Mouse (Mus musculus) C2C12 (cell line): Measurements from ENCODE around the gene Acnat1. TPM values are rescaled to one million over a fixed set of nuclear protein-coding genes. Genes with fewer than 3 reads are reported as not detected.
"Not testable (repeated sequence)": the region's sequence is repeated elsewhere in the genome, so short reads cannot be mapped to it uniquely, and the experiment has no call there.

Source experiments
- H3K27me3 ChIP-seq: one replicate; pipeline ENCODE4 v1.6.1; 2011; ENCODE audit not compliant: control insufficient read depth, insufficient read depth, insufficient read length
- H3K36me3 ChIP-seq: one replicate; pipeline ENCODE4 v1.6.1; 2011; ENCODE audit not compliant: control insufficient read depth, insufficient read depth
- H3K4me3 ChIP-seq: one replicate; pipeline ENCODE4 v1.5.1; 2011; ENCODE audit warnings: mild to moderate bottlenecking, control low read depth; ENCODE audit not compliant: poor library complexity, insufficient read depth, severe bottlenecking
- H3K79me2 ChIP-seq: one replicate; pipeline ENCODE4 v1.6.1; 2011; ENCODE audit not compliant: control insufficient read depth, insufficient read depth
- H3K79me3 ChIP-seq: one replicate; pipeline ENCODE4 v1.6.1; 2011; ENCODE audit warnings: low read depth, control low read depth
- H3ac ChIP-seq: one replicate; pipeline ENCODE3; 2011; ENCODE audit warnings: low read depth; ENCODE audit not compliant: control insufficient read depth, insufficient read length
- CEBPB ChIP-seq: IDR thresholded peaks from one replicate; pipeline ENCODE4 v1.6.1; 2011; ENCODE audit warnings: low read depth, mild to moderate bottlenecking, control low read depth, moderate library complexity
- CTCF ChIP-seq: IDR thresholded peaks from one replicate; pipeline ENCODE4 v1.5.1; 2011; ENCODE audit not compliant: control insufficient read depth, insufficient read depth, insufficient read length
- FOSL1 ChIP-seq: IDR thresholded peaks from one replicate; pipeline ENCODE4 v1.8.0; 2011; ENCODE audit warnings: mild to moderate bottlenecking, low read length; ENCODE audit not compliant: poor library complexity, insufficient read depth, severe bottlenecking
- MAX ChIP-seq: IDR thresholded peaks from one replicate; pipeline ENCODE4 v1.6.1; 2011; ENCODE audit warnings: mild to moderate bottlenecking, control low read depth
- MYOD1 ChIP-seq: IDR thresholded peaks from one replicate; pipeline ENCODE4 v1.6.1; 2011; ENCODE audit warnings: low read depth; ENCODE audit not compliant: control insufficient read depth, insufficient read length
- MYOG ChIP-seq: IDR thresholded peaks from one replicate; pipeline ENCODE4 v1.6.1; 2011; ENCODE audit not compliant: control insufficient read depth, insufficient read length; ENCODE audit errors: extremely low read depth
- USF1 ChIP-seq: IDR thresholded peaks from one replicate; pipeline ENCODE4 v1.6.1; 2011; ENCODE audit warnings: low read depth, mild to moderate bottlenecking, control low read depth, moderate library complexity
- polyA plus RNA-seq: library from polyadenylated mRNA; unstranded; fragments of >200 nt; fragmentation: generic; extraction: Trizol; gene quantifications from one replicate; pipeline ENCODE4 v1.2.1, GENCODE M21; 2012; ENCODE audit warnings: missing spikeins

The Acnat1 gene
- polyA plus RNA-seq, 1 experiment: not detected

GRCm38 (mm10) chr4:49512636-49513035 lies 38.9 kb upstream of the Acnat1 start:
- Histone ChIP-seq H3ac (no peak overlapping the region), H3K27me3 (no peaks in the 10 kb centered on the region), H3K79me2 (peaks cover 35% of the 10 kb centered on the region), H3K79me3 (peaks cover 36% of the 10 kb centered on the region), H3K36me3 (peaks cover 44% of the 10 kb centered on the region), H3K4me3 (no peak overlapping the region)
- TF ChIP-seq CTCF (no peak), MAX (no peak), FOSL1 (no peak), CEBPB (no peak), USF1 (no peak), MYOG (no peak), MYOD1 (no peak)

GRCm38 (mm10) chr4:49510236-49510835 lies 36.6 kb upstream of the Acnat1 start:
- peaks cover 13% of the 10 kb centered on the region for H3K79me3 ChIP-seq
- H3K36me3 ChIP-seq: peaks cover 40% of the 10 kb centered on the region
- H3ac ChIP-seq, H3K4me3 ChIP-seq, H3K27me3 ChIP-seq: not testable (repeated sequence)
- peaks cover 12% of the 10 kb centered on the region for H3K79me2 ChIP-seq

- peaks cover 29% of the 10 kb centered on the region for H3K36me3 ChIP-seq
- no peak overlapping the region for H3ac ChIP-seq
- no peaks in the 10 kb centered on the region for H3K27me3 ChIP-seq
- TF ChIP-seq MYOD1 (no peak), MYOG (no peak), CEBPB (no peak), USF1 (no peak)
- H3K79me2 ChIP-seq: peaks cover under 1% of the 10 kb centered on the region
- peaks cover 7% of the 10 kb centered on the region for H3K79me3 ChIP-seq
- no peak overlapping the region for H3K4me3 ChIP-seq
Measured at GRCm38 (mm10) chr4:49509183-49509582, 35.5 kb upstream of the Acnat1 start.

- TF ChIP-seq MYOD1: no peak
- TF ChIP-seq USF1: no peak
- TF ChIP-seq FOSL1: no peak
- no peak for TF ChIP-seq CEBPB
- TF ChIP-seq CTCF: no peak
- TF ChIP-seq MYOG: no peak
- TF ChIP-seq MAX: no peak
- H3ac ChIP-seq: no peak within 1 kb of the TSS
- H3K79me2 ChIP-seq: no peaks in the 10 kb centered on the region
- H3K36me3 ChIP-seq: peaks cover 3% of the 10 kb centered on the region
- H3K79me3 ChIP-seq: no peaks in the 10 kb centered on the region
- no peaks in the 10 kb centered on the region for H3K27me3 ChIP-seq
- no peak within 1 kb of the TSS for H3K4me3 ChIP-seq
Measured at GRCm38 (mm10) chr4:49506386-49506785, 32.7 kb upstream of the Acnat1 start, which contains the start of gene Baat. Baat (minus strand) TSS chr4:49506557.

GRCm38 (mm10) chr4:49503563-49503962 lies 29.9 kb upstream of the Acnat1 start:
- no peaks in the 10 kb centered on the region for H3K27me3 ChIP-seq
- no peak overlapping the region for H3ac ChIP-seq
- no peak for TF ChIP-seq USF1
- TF ChIP-seq MYOD1: no peak
- TF ChIP-seq FOSL1: no peak
- no peak for TF ChIP-seq CEBPB
- no peak for TF ChIP-seq MYOG
- no peak for TF ChIP-seq MAX
- TF ChIP-seq CTCF: no peak
- no peaks in the 10 kb centered on the region for H3K79me3 ChIP-seq
- no peak overlapping the region for H3K4me3 ChIP-seq
- H3K36me3 ChIP-seq: no peaks in the 10 kb centered on the region
- no peaks in the 10 kb centered on the region for H3K79me2 ChIP-seq

GRCm38 (mm10) chr4:49485934-49486650 lies 12.4 kb upstream of the Acnat1 start:
- not testable (repeated sequence) for H3K79me2 ChIP-seq, H3ac ChIP-seq, H3K79me3 ChIP-seq, H3K36me3 ChIP-seq, H3K4me3 ChIP-seq, H3K27me3 ChIP-seq
